Mouse (Mus musculus) B cell, adult 2 months (primary cell): ENCODE measurements at regions not wholly inside any gene's neighbourhood (a gene's known extent, or its start where the extent isn't known, plus 50 kb on each side); places are given as distances from the start of the nearest gene placed in this dataset.
"Not testable (repeated sequence)": the region's sequence is repeated elsewhere in the genome, so short reads cannot be mapped to it uniquely, and the experiment has no call there.

Experiments used
- DNase-seq, 2 experiments: peaks; one replicate each; pipeline ENCODE4 v3.0.0; 2022

DNA sequence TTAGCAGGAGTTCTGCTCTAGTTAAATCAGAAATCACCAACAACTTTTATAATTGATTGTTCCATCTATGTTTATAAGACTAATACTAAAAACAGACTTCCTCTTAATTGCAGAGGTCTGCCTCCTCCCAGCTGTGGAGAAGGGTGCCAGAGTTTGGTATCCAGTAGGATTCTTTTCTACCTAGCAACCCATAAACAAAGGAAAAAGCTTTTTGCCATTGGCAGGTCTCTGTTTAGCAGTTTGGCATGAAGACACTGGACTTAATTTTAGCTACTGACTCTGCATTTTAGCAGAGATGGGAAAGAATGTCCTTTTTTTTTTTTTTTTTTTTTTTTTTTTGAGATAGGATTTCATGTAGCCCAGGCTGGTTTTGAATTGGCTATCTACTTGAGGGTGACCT is 1628.4 kb downstream of the A830018L16Rik start:
- no peak for DNase-seq

DNA sequence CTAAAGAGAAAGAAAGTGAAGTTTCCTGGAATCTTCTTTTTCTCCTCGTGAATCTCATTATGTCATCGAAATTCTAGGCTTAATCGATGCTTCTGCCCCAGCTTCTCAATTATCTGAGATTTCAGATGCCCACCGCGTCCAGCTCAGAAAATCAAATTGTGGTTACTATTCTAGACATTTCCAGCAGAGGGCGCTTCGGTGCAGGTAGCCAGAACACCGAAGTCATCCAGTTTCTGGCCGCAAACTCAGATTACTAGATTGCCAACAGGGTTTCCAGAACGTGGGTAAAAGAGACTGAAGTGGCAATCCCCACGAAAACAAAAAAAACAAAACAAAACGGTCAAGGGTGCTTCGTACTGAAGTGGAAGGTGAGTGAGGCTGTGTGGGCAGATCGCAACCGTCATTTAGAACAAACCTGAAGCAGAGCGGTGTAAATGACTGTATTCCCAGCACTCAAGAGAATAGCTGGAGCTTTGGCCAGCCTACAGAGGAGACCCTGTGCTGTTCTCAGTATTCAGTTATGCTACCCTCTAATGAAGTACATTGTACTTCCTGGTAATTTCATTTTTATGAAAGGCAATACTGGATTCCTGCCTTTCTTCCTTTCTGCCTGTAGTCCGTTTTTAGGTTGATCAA is 1636.4 kb downstream of the A830018L16Rik start:
- DNase-seq = peak; percentile 61 to 65

DNA sequence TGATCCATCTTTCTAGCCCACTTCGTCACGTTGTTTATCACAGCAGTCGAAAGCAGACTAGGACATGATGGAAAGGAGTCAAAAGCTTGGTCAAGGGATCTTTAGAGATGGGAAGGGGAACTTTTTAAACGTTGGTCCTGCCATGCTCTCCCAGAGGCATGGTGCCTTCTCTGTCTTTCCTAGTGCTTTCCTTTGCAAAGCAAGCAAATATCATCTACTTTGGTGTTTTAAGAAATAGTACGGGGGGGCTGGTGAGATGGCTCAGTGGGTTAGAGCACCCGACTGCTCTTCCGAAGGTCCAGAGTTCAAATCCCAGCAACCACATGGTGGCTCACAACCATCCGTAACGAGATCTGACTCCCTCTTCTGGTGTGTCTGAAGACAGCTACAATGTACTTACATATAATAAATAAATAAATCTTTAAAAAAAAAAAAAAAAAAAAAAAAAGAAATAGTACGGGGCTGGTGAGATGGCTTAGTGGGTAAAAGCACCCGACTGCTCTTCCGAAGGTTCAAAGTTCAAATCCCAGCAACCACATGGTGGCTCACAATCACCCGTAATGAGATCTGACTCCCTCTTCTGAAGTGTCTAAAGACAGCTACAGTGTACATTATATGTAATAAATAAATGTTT is 1637.6 kb downstream of the A830018L16Rik start:
- not testable (repeated sequence) for DNase-seq

DNA sequence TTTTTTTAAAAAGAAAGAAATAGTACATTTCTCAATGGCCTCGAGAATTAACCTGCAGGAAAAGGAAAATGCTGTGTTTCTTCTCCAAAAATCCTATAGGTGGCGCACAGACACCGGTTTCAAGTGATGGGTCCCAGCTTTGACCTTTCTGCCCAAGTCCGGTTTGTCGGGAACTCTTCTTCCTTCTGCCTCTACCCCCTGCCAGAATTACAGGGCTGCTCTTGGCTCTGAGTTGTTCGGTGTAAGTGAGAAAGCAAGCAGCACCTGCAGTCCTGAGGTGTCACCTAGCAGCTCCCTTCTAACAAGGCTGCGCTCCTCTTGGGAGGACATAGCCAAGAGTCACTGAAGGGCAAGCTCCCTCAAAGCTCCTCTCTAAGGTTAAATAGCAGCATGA is 1638.2 kb downstream of the A830018L16Rik start:
- peak; percentile 58 to 59 for DNase-seq

DNA sequence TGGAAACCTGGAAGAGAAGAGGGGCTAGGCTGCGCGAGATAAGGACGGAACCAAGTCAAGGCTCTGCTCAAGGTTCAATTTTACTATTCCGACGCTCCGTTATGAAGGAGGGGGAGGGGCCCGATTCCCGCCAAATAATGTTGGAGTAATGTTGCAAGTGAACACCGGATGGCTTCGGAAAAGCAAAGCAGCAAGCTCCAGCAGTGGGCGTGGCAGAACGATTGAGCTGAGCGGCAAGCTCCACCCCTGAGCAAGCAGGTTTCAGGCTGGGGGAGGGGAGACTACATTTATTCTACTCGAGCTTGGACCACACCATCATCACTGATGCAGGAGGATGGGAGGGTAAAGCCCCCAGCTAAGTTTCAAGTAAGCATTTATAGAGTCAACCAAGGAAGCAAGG is 1643.8 kb downstream of the A830018L16Rik start:
- no peak for DNase-seq

DNA sequence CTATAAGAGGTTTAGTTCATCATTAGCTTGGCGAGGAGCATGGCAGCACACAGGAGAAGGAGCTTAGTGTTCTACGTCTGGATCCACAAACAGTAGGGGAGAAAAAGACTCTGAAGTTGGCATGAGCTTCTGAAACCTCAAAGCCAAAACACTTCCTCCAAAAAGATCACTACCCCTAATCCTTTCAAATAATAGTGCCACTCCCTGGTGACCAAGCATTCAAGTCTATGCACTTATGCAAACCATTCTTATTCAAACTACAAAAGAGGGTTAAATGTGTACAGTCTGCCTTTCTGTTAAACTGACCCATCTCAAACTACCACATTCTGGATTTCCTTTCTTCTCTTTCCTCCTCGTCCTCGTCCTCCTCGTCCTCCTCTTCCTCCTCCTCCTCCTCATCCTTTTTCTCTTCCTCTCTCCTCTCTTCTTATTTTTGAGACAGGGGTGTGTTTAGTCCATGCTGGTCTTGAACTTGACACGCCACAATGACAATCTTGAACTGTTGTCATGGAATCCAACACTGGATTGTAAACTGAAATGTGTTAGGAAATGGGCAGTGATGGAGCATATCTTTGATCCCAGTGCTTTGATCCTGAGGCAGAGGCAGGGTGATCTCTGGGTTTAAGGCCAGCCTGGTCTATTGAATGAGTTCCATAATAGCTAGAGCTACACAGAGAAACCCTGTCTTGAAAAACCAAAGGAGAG is 1645.9 kb downstream of the A830018L16Rik start:
- DNase-seq = no peak
